ENCODE assay signal across 26 mouse cellular contexts in the genomic region with DNA sequence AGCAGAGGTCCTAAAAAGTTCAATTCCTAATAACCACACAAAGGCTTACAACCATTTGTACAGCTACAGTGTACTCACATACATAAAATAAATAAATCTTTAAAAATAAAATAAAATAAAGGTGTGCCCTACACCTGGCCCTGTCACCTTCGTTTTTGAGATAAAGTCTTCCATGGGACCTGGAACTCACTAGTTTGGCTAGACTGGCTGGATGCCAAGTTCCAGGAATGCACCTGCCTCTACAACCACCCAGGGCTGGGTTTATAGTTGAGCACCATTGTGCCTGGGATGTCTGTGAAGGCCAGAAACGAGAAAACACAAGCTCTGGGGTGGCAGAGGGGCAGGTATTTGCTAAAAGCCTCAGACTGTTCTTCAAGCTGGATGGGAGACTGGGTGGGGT. TPM values are rescaled to one million over a fixed set of nuclear protein-coding genes. Genes with fewer than 3 reads are reported as not detected.
DNase-seq lines count a peak whose midpoint lies in the region; ATAC-seq and TF ChIP-seq lines count a peak whose summit lies in the region.
"Had no signal": no experiment of that assay in that cellular context is flagged by ENCODE, and none has a peak within 500 bp of the region (broad histone marks: within the 10 kb centered on the region; RNA-seq: fewer than 3 reads in every experiment).

No protein-coding gene starts in this region.

- no peak for TF ChIP-seq POLR2A in cerebellum, adult 2 months (IDR thresholded peaks at IDR 0.05; ENCODE audit: borderline replicate concordance, insufficient read depth, low read length)

- H3K27me3 ChIP-seq in lung, embryonic 14.5 days (ENCODE audit: insufficient read depth, low read length), result no peaks in the 10 kb centered on the region
- no peaks in the 10 kb centered on the region for H3K27me3 ChIP-seq in cerebellum, adult 2 months (ENCODE audit: control insufficient read depth, insufficient read depth, low read length)
- H3K27me3 ChIP-seq: embryonic facial prominence, embryonic 15.5 days; forebrain, embryonic 12.5 days; liver, embryonic 15.5 days had no signal

- WGBS in lung, embryonic 14.5 days, result 19% methylated on average over 2 of the region's 2 CpGs
- 64% methylated on average over 2 of the region's 2 CpGs for WGBS in cerebellum, adult 2 months

- no peak for TF ChIP-seq CTCF in lung, embryonic 14.5 days (IDR thresholded peaks at IDR 0.05; ENCODE audit: low read depth)
- TF ChIP-seq CTCF in cerebellum, adult 2 months (IDR thresholded peaks at IDR 0.05; ENCODE audit: borderline replicate concordance, insufficient read depth, low read depth, low read length), result no peak

- peak; percentile 67 for DNase-seq in lung, embryonic 14.5 days
- no peak for DNase-seq in lung, postnatal 10 days
- DNase-seq in kidney, adult 8-10 months, result peak; percentile 44 to 51
- DNase-seq in kidney, adult 9 months, result peak; percentile 49
- DNase-seq in kidney, postnatal 4 days, result peak; percentile 23 to 49
- DNase-seq in adrenal gland, postnatal 4 days (ENCODE audit: low spot score in 2 of 2), result no peak
- DNase-seq in cerebellum, adult 2 months, result no peak
- DNase-seq: adrenal gland, postnatal 25 days; B cell, adult 2 months; cerebellum, adult 18-20 months; cerebellum, postnatal 14 days; gastrocnemius, postnatal 14 days; heart, postnatal 14 days; liver; midbrain, embryonic 14.5 days; retina, postnatal 1 day; right cerebral cortex, postnatal 14 days; thymus, postnatal 4 days had no signal

- no peaks in the 10 kb centered on the region for H3K36me3 ChIP-seq in lung, embryonic 14.5 days (ENCODE audit: insufficient read depth)
- H3K36me3 ChIP-seq: embryonic facial prominence, embryonic 10.5 days; embryonic facial prominence, embryonic 15.5 days; forebrain, embryonic 12.5 days; liver, embryonic 15.5 days had no signal

- H3K27ac ChIP-seq in lung, embryonic 14.5 days (ENCODE audit: low read depth), result peak overlapping the region; percentile 65; the same call in 1 of the 2 replicates
- H3K27ac ChIP-seq in cerebellum, adult 2 months (ENCODE audit: insufficient read depth, low read length), result no peak overlapping the region
- H3K27ac ChIP-seq: embryonic facial prominence, embryonic 10.5 days; embryonic facial prominence, embryonic 15.5 days; forebrain, embryonic 12.5 days; liver, embryonic 15.5 days had no signal

- H3K4me2 ChIP-seq in lung, embryonic 14.5 days, result no peak overlapping the region
- H3K4me2 ChIP-seq: embryonic facial prominence, embryonic 15.5 days; forebrain, embryonic 12.5 days; liver, embryonic 15.5 days had no signal

- no peak for ATAC-seq in lung, embryonic 14.5 days (ENCODE audit: insufficient read depth)
- ATAC-seq: hindbrain, embryonic 16.5 days had no signal

- no peaks in the 10 kb centered on the region; the same call in 1 of the 2 replicates for H3K4me1 ChIP-seq in lung, embryonic 14.5 days (ENCODE audit: insufficient read depth)
- no peaks in the 10 kb centered on the region for H3K4me1 ChIP-seq in cerebellum, adult 2 months (ENCODE audit: control insufficient read depth, insufficient read depth, low read length)
- H3K4me1 ChIP-seq: forebrain, embryonic 12.5 days; liver, embryonic 15.5 days had no signal

- no peaks in the 10 kb centered on the region for H3K9me3 ChIP-seq in lung, embryonic 14.5 days (ENCODE audit: low read depth, low read length)
- H3K9me3 ChIP-seq: embryonic facial prominence, embryonic 10.5 days; embryonic facial prominence, embryonic 15.5 days; forebrain, embryonic 12.5 days; liver, embryonic 15.5 days had no signal

- no peak overlapping the region for H3K9ac ChIP-seq in lung, embryonic 14.5 days
- H3K9ac ChIP-seq: embryonic facial prominence, embryonic 15.5 days; forebrain, embryonic 12.5 days; liver, embryonic 15.5 days had no signal

- no peak overlapping the region for H3K4me3 ChIP-seq in lung, embryonic 14.5 days (ENCODE audit: low read depth, low read length)
- H3K4me3 ChIP-seq in cerebellum, adult 2 months (replicated peaks; ENCODE audit: insufficient read depth, low read depth, low read length), result no peak overlapping the region
- H3K4me3 ChIP-seq: embryonic facial prominence, embryonic 10.5 days; embryonic facial prominence, embryonic 15.5 days; forebrain, embryonic 12.5 days; liver, embryonic 15.5 days had no signal

RNA-seq across cellular contexts. Expression of a gene that starts 12.6 kb away (rescaled TPM):
- 10.7 and 12.4 TPM in 2 replicates for polyA plus RNA-seq in lung, embryonic 14.5 days (2014; fragmentation: Nextera tagmentation; extraction: Ambion mirVana)
- 10 to 100 TPM; 50.7 to 56.9 TPM for total RNA-seq in adrenal gland, postnatal 4 days (2021)
- polyA plus RNA-seq in cerebellum, adult 2 months (2012; rRNA removed), result 7.0 and 7.6 TPM in 2 replicates

RNA-seq across cellular contexts. Expression of a gene that starts 12.8 kb away (rescaled TPM):
- 0.18 and 0.43 TPM in 2 replicates for polyA plus RNA-seq in lung, embryonic 14.5 days (2014; fragmentation: Nextera tagmentation; extraction: Ambion mirVana)
- total RNA-seq in adrenal gland, postnatal 4 days (2021), result 1 to 10 TPM; 2.0 to 2.3 TPM
- polyA plus RNA-seq in cerebellum, adult 2 months (2012; rRNA removed), result 0.52 and 0.67 TPM in 2 replicates
- total RNA-seq: gastrocnemius, postnatal 14 days; granulocyte monocyte progenitor cell, adult 5-6 weeks; monocyte, adult 5-6 weeks had no signal
- polyA plus RNA-seq: hindbrain, embryonic 11.5 days had no signal

RNA-seq across cellular contexts. Expression of a gene that starts 56.7 kb away (rescaled TPM):
- 78.9 and 85.9 TPM in 2 replicates for polyA plus RNA-seq in lung, embryonic 14.5 days (2014; fragmentation: Nextera tagmentation; extraction: Ambion mirVana)
- total RNA-seq in adrenal gland, postnatal 4 days (2021), result 10 to 100 TPM; 16.0 to 16.5 TPM
- polyA plus RNA-seq in cerebellum, adult 2 months (2012; rRNA removed), result 0.05 and 0.16 TPM in 2 replicates

Comparison
In these comparisons a context has a peak if more than half of its experiments do, and no peak if none do; other contexts are left out.
1. DNase-seq: peak in lung, embryonic 14.5 days (single experiment), kidney, adult 8-10 months (2 of 2), kidney, adult 9 months (single experiment) and kidney, postnatal 4 days (2 of 2); none in lung, postnatal 10 days (single experiment), adrenal gland, postnatal 4 days (0 of 2) and cerebellum, adult 2 months (0 of 2).
2. RNA of a gene that starts 56.7 kb away (polyA plus RNA-seq): 78.9 to 85.9 TPM in lung, embryonic 14.5 days; 0.05 to 0.16 TPM in cerebellum, adult 2 months; every median in the first group is over 10 times any median in the second.